Mouse (Mus musculus): ENCODE measurements at regions not wholly inside any gene's neighbourhood (a gene's known extent, or its start where the extent isn't known, plus 50 kb on each side); places are given as distances from the start of the nearest gene placed in this dataset.

GRCm38 (mm10) chr2:75564809-75565208, 94.3 kb upstream of the Hnrnpa3 start:
- Histone ChIP-seq H3K4me1 (replicated peaks; ENCODE audit: insufficient read depth, low read length) (no peaks in the 10 kb centered on the region), H3K4me2 (ENCODE audit: low read length) (no peak overlapping the region), H3K9ac (ENCODE audit: low read depth, low read length) (no peak overlapping the region), H3K27ac (no peak overlapping the region), H3K36me3 (ENCODE audit: insufficient read depth, low read length) (no peaks in the 10 kb centered on the region), H3K4me3 (replicated peaks; ENCODE audit: low read depth, low read length) (no peak overlapping the region), H3K27me3 (ENCODE audit: insufficient read depth, low read length) (no peaks in the 10 kb centered on the region), H3K9me3 (replicated peaks; ENCODE audit: low read length) (no peaks in the 10 kb centered on the region)
- TF ChIP-seq CTCF (IDR thresholded peaks at IDR 0.05; ENCODE audit: low read depth) = no peak
- WGBS = 46% methylated on average over 5 of the region's 5 CpGs
- DNase-seq (ENCODE audit: low spot score) (no peak), ATAC-seq (replicated peaks; ENCODE audit: low FRiP score, low read depth) (no peak)

- DNase-seq (ENCODE audit: low spot score) (no peak), ATAC-seq (replicated peaks; ENCODE audit: low FRiP score, low read depth) (no peak)
- Histone ChIP-seq H3K36me3 (ENCODE audit: insufficient read depth, low read length) (no peaks in the 10 kb centered on the region), H3K4me3 (replicated peaks; ENCODE audit: low read depth, low read length) (no peak overlapping the region), H3K4me2 (ENCODE audit: low read length) (no peak overlapping the region), H3K4me1 (replicated peaks; ENCODE audit: insufficient read depth, low read length) (no peaks in the 10 kb centered on the region), H3K9me3 (replicated peaks; ENCODE audit: low read length) (no peaks in the 10 kb centered on the region), H3K9ac (ENCODE audit: low read depth, low read length) (no peak overlapping the region), H3K27me3 (ENCODE audit: insufficient read depth, low read length) (no peaks in the 10 kb centered on the region), H3K27ac (no peak overlapping the region)
- TF ChIP-seq CTCF (IDR thresholded peaks at IDR 0.05; ENCODE audit: low read depth) = no peak
- 68% methylated on average over 4 of the region's 4 CpGs for WGBS
Measured at GRCm38 (mm10) chr2:75567131-75567530, 91.9 kb upstream of the Hnrnpa3 start.

GRCm38 (mm10) chr2:75569756-75570155, 89.3 kb upstream of the Hnrnpa3 start:
- Histone ChIP-seq H3K36me3 (ENCODE audit: insufficient read depth, low read length) (no peaks in the 10 kb centered on the region), H3K4me1 (replicated peaks; ENCODE audit: insufficient read depth, low read length) (no peaks in the 10 kb centered on the region), H3K4me3 (replicated peaks; ENCODE audit: low read depth, low read length) (no peak overlapping the region), H3K9me3 (replicated peaks; ENCODE audit: low read length) (no peaks in the 10 kb centered on the region), H3K9ac (ENCODE audit: low read depth, low read length) (no peak overlapping the region), H3K4me2 (ENCODE audit: low read length) (no peak overlapping the region), H3K27ac (no peak overlapping the region), H3K27me3 (ENCODE audit: insufficient read depth, low read length) (no peaks in the 10 kb centered on the region)
- no peak for DNase-seq (ENCODE audit: low spot score)
- TF ChIP-seq CTCF (IDR thresholded peaks at IDR 0.05; ENCODE audit: low read depth) = no peak
- ATAC-seq (replicated peaks; ENCODE audit: low FRiP score, low read depth) = no peak
- 88% methylated on average over 6 of the region's 6 CpGs for WGBS

GRCm38 (mm10) chr2:75570246-75570645, 88.8 kb upstream of the Hnrnpa3 start:
- Histone ChIP-seq H3K4me2 (ENCODE audit: low read length) (no peak overlapping the region), H3K4me1 (replicated peaks; ENCODE audit: insufficient read depth, low read length) (no peaks in the 10 kb centered on the region), H3K4me3 (replicated peaks; ENCODE audit: low read depth, low read length) (no peak overlapping the region), H3K36me3 (ENCODE audit: insufficient read depth, low read length) (no peaks in the 10 kb centered on the region), H3K9ac (ENCODE audit: low read depth, low read length) (no peak overlapping the region), H3K9me3 (replicated peaks; ENCODE audit: low read length) (no peaks in the 10 kb centered on the region), H3K27ac (no peak overlapping the region), H3K27me3 (ENCODE audit: insufficient read depth, low read length) (no peaks in the 10 kb centered on the region)
- 71% methylated on average over 2 of the region's 2 CpGs for WGBS
- ATAC-seq (replicated peaks; ENCODE audit: low FRiP score, low read depth) (no peak), DNase-seq (ENCODE audit: low spot score) (no peak)
- TF ChIP-seq CTCF (IDR thresholded peaks at IDR 0.05; ENCODE audit: low read depth) = no peak

- WGBS = under 1% methylated on average over 16 of the region's 16 CpGs
- ATAC-seq (replicated peaks; ENCODE audit: low FRiP score, low read depth) (no peak), DNase-seq (ENCODE audit: low spot score) (peak; percentile 93)
- no peak overlapping the region for H3K27ac ChIP-seq
- no peaks in the 10 kb centered on the region for H3K27me3 ChIP-seq (ENCODE audit: insufficient read depth, low read length)
- peak overlapping the region; percentile 50 for H3K4me2 ChIP-seq (ENCODE audit: low read length)
- H3K9me3 ChIP-seq (replicated peaks; ENCODE audit: low read length) = no peaks in the 10 kb centered on the region
- H3K36me3 ChIP-seq (ENCODE audit: insufficient read depth, low read length) = no peaks in the 10 kb centered on the region
- 0 out of 2 replicates have a peak, but pooled peaks cover 4% of the 10 kb centered on the region for H3K4me1 ChIP-seq (replicated peaks; ENCODE audit: insufficient read depth, low read length)
- peak overlapping the region; percentile 28; the same call in 1 of the 2 replicates for H3K9ac ChIP-seq (ENCODE audit: low read depth, low read length)
- peak overlapping the region; percentile 27 for H3K4me3 ChIP-seq (replicated peaks; ENCODE audit: low read depth, low read length)
- TF ChIP-seq CTCF (IDR thresholded peaks at IDR 0.05; ENCODE audit: low read depth) = no peak
Measured at GRCm38 (mm10) chr2:75584975-75585374, 74.1 kb upstream of the Hnrnpa3 start.

GRCm38 (mm10) chr2:75588572-75588971, 70.5 kb upstream of the Hnrnpa3 start:
- Histone ChIP-seq H3K9me3 (replicated peaks; ENCODE audit: low read length) (no peaks in the 10 kb centered on the region), H3K4me3 (replicated peaks; ENCODE audit: low read depth, low read length) (no peak overlapping the region), H3K4me1 (replicated peaks; ENCODE audit: insufficient read depth, low read length) (peaks cover 8% of the 10 kb centered on the region; the same call in 1 of the 2 replicates), H3K4me2 (ENCODE audit: low read length) (no peak overlapping the region), H3K27ac (no peak overlapping the region), H3K27me3 (ENCODE audit: insufficient read depth, low read length) (no peaks in the 10 kb centered on the region), H3K9ac (ENCODE audit: low read depth, low read length) (no peak overlapping the region), H3K36me3 (ENCODE audit: insufficient read depth, low read length) (no peaks in the 10 kb centered on the region)
- WGBS = 3% methylated on average over 6 of the region's 6 CpGs
- peak; percentile 94 for DNase-seq (ENCODE audit: low spot score)
- TF ChIP-seq CTCF (IDR thresholded peaks at IDR 0.05; ENCODE audit: low read depth) = peak; percentile 96
- ATAC-seq (replicated peaks; ENCODE audit: low FRiP score, low read depth) = 0 out of 2 replicates have a peak, but pooled peaks have one; percentile 11

- 10% methylated on average over 19 of the region's 19 CpGs for WGBS
- no peaks in the 10 kb centered on the region for H3K9me3 ChIP-seq (replicated peaks; ENCODE audit: low read length)
- H3K4me1 ChIP-seq (replicated peaks; ENCODE audit: insufficient read depth, low read length) = peaks cover 8% of the 10 kb centered on the region; the same call in 1 of the 2 replicates
- 0 out of 2 replicates have a peak overlapping the region, but pooled peaks have one; percentile 3 for H3K4me3 ChIP-seq (replicated peaks; ENCODE audit: low read depth, low read length)
- no peak overlapping the region; the same call in 1 of the 2 replicates for H3K27ac ChIP-seq
- DNase-seq (ENCODE audit: low spot score) (no peak), ATAC-seq (replicated peaks; ENCODE audit: low FRiP score, low read depth) (no peak)
- H3K36me3 ChIP-seq (ENCODE audit: insufficient read depth, low read length) = no peaks in the 10 kb centered on the region
- peak overlapping the region; percentile 47 for H3K4me2 ChIP-seq (ENCODE audit: low read length)
- H3K9ac ChIP-seq (ENCODE audit: low read depth, low read length) = peak overlapping the region; percentile 35; the same call in 1 of the 2 replicates
- no peaks in the 10 kb centered on the region for H3K27me3 ChIP-seq (ENCODE audit: insufficient read depth, low read length)
- TF ChIP-seq CTCF (IDR thresholded peaks at IDR 0.05; ENCODE audit: low read depth) = no peak
Measured at GRCm38 (mm10) chr2:75589452-75589851, 69.6 kb upstream of the Hnrnpa3 start.
